Mouse (Mus musculus) CH12.LX (cell line): ENCODE measurements at regions not wholly inside any gene's neighbourhood (a gene's known extent, or its start where the extent isn't known, plus 50 kb on each side); places are given as distances from the start of the nearest gene placed in this dataset.

Experiments used
- CTCF ChIP-seq, 2 experiments: IDR thresholded peaks in 1 of 2; conservative IDR thresholded peaks in 1 of 2; 2 replicates each; pipeline ENCODE4 v1.5.1; 2011 to 2012; ENCODE audit warnings: low read depth in 2 of 2, low read length in 2 of 2, improper control_type of control experiment in 1 of 2, inconsistent platforms in 1 of 2, mild to moderate bottlenecking in 1 of 2, moderate library complexity in 1 of 2
- JUND ChIP-seq: conservative IDR thresholded peaks from 2 replicates; pipeline ENCODE4 v1.6.1; 2011; ENCODE audit warnings: low read depth, low read length, improper control_type of control experiment
- PAX5 ChIP-seq: IDR thresholded peaks from 2 replicates; pipeline ENCODE4 v1.6.1; 2012; ENCODE audit warnings: low read length, inconsistent platforms, mixed read lengths
- RAD21 ChIP-seq: IDR thresholded peaks from 2 replicates; pipeline ENCODE4 v1.6.1; 2011; ENCODE audit warnings: low read depth, mild to moderate bottlenecking, low read length, improper control_type of control experiment, moderate library complexity
- USF1 ChIP-seq: IDR thresholded peaks from 2 replicates; pipeline ENCODE4 v1.6.1; 2014; ENCODE audit warnings: low read depth, mild to moderate bottlenecking, inconsistent platforms, low read length, improper control_type of control experiment

- TF ChIP-seq RAD21 (no peak), CTCF (conservative IDR thresholded peaks at IDR 0.05 in 1 of 2, IDR thresholded peaks at IDR 0.05 in 1 of 2; ENCODE audit: low read depth in 2 of 2, low read length in 2 of 2) (no peak), JUND (no peak), PAX5 (no peak), USF1 (no peak)
Measured at GRCm38 (mm10) chr14:76615603-76616366, 59.1 kb upstream of the Serp2 start.
